Mouse (Mus musculus): Measurements from ENCODE around the gene Gm20388.

The Gm20388 gene

DNA sequence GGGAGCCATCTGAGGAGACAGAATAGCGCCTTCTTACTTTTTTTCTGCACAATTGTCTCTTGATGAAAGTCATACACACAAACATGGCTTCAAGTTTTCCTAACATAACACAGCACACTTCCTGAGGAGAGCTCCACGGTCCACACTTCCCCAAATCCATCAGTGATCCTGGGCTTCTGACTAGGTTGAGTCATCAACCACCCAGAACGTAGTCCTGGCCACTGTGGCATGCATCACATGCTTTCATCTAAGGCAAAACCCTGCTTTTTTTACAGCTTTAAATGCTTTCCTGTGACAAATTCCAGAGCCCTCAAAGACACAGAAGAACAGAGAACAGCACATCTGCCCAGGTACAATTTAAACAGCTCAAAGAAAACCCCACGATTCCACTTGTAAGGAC, 1718.0 kb downstream of the Gm20388 start:
- DNase-seq (ENCODE audit: low read depth, low spot score) = no peak

DNA sequence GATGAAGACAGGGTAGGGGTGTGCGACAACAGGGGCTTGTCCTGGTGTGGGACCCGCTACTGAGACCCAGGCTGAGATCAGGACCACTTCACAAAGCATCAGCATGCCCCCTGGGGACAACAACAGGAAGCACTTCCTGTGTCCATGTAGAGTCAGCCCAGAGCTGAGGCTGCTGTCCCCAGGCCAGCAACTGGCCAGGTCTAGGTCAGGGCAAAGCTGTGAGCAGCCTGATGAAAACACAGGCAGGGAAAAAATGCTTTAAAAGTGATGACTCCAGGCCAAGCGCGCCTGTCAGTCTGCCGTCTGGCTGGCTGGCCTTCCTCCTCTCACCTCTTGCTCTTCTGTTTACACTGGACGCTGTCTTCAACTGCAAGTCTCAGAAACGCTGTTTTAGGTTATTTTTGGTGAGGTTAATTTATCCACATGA, 1721.0 kb downstream of the Gm20388 start:
- no peak for DNase-seq (ENCODE audit: low read depth, low spot score)

DNA sequence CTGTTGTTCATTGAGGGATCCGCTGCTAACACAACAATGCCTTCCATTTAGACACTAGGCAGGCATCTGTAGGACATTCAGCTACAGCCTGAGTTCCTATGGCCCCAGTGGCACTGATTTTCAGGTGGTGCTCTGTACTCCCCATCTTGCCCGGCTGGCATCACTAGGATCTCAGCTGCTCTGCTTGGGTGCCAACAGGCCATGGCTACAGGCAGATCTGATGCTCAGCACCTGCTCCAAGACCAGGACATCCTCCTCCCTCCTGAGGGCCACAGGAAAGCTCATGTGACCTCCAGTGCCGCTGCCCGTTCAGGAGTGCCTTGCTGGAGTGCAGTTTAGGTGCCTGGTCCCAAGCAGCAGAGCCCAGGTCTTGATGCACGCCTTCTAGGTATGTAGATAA, 1721.8 kb downstream of the Gm20388 start:
- DNase-seq (ENCODE audit: low read depth, low spot score) = no peak

DNA sequence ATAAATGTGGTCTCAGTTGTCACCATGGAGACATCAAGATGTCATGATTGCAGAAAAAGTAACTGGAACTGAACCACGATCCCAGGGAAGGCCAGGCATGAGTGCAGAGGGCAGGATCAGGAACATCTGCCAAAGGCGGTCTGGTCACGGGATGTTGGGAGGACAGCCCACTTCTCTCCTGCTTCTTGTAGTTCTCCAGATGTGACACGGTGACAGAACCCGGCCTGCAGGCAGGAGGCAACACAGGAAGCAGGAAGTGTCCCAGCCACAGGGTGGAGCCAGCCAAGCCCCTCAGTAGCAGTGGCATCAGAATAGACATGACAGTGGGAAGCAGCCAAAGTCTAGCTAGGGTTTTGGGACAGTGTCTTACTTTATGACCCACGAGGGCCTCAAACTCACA, 1724.9 kb downstream of the Gm20388 start:
- DNase-seq (ENCODE audit: low read depth, low spot score) = no peak

DNA sequence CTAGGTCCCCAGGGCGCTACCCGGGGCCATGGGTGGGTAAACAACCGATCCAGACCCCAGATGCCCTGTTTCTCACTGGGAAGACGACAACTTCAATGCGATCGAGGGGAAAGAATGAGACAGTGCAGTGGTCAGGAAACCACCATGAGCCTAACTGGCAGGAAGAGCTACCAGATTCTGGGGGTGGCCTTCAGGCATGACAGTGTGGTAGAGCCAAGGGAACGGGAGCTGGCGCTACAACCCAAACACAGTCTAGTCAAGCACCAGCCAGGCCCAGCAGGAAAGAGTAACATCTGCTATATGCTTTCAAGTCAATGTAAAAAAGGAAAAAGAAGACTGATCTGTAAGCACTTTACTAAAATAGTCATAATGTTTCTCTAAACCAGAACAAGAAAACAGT, 1725.5 kb downstream of the Gm20388 start:
- DNase-seq (ENCODE audit: low read depth, low spot score) = no peak

DNA sequence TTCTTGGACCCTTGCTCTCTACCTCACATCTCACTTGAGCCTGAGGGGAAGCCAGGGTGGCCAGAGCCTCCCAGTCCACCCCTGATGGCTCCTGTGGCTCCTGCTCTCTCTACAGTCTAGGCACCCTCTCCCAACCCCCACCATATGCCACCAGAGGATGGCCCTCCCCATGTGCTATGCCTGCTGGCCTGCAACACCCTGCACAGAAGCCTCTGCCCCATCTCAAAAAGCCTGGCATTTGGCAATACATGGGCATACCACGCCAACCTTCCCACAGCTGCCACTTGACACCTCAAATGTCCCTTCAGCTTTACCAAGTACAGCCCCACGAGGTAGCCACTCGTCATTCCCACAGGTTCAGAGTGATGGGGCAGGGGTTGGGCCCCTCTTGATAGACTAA, 1732.2 kb downstream of the Gm20388 start:
- DNase-seq (ENCODE audit: low read depth, low spot score) = no peak

DNA sequence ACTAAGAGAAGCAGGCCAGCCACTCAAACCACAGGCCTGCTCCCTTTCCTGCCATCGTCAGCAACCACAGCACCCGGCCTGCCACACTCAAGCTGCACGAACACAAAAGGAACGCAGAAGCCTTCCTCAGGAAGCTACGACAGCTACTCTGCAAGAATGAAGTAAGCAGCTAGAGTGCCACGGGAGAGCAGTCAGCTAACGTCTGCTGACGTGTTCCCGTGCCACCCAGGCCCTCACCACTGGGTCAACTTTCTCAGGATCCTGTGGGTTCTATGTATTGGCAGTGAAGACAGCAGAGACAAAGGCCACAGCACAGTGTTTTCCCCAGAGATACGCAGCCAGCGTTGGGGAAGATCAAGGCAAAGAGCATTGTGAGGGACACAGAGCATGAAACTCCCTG, 1732.7 kb downstream of the Gm20388 start:
- DNase-seq (ENCODE audit: low read depth, low spot score) = no peak

DNA sequence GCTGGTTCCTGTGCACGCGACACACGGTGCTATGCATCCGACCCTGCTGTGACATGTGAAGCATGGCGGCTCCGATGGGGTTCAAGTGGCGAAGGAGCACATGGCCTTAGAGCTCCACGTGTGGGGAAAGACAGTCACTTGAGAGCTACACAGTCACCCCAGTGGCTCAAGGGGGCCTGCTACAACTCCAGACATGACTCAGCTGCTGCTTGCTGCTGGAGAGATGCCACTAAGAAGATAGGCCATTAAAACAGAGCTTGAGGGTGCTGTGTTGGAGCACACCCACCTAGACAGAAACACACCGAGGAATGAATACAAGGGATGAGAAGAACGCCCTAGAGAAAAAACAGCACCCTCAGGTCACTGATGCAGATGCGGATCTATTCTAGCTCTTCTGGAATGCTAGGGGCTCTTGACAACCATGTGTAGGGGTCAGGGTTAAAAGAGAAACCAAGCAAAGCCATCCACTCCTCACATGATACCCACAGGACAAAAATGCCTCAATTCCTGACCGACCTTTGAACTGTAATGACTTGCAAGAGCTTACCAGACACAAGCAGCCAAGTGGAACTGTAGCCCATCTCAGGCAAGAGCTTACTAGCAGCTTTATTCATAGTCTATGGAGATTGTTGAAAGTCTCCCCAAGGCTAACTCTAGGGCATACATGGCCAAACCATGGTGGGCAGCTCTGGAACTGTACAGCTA, 1737.0 kb downstream of the Gm20388 start:
- DNase-seq (ENCODE audit: low read depth, low spot score) = no peak

DNA sequence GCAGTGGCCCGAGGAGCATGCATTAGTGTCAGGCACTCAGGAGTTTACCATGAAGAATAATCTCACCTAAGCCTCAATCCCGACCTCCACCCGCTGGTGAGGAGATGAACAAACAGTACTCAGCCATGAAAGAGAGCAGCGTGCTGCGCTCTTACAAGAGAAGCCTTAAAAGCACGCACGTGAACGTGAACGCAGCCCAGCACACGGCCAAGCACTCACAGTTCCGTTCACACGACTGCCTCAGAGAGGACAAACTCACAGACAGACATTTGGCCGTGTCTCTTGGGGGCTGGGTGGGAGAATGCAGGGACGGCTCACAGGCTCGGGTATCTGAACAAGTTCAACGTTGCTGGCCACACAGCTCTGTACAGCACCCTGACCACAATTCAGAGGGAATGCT, 1737.8 kb downstream of the Gm20388 start:
- no peak for DNase-seq (ENCODE audit: low read depth, low spot score)

DNA sequence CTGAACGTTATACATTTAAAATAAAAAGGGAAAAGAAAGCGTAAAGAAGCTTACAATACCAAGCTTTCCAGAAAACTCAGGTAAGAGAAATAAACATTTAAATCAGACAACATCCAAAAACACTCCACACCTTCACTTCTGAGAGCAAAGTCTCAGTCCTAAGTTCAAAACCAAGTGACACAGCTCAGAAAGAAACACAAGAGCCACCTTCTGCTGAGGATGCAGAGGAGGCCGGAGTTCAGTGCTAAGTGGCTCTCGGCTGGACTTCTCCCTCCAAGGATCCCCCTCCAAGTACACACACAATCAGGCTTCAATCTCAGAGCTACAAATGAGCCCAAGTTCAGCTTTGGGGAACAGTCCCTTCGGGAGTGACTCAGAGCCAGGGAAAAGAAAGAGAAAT, 1738.8 kb downstream of the Gm20388 start:
- DNase-seq (ENCODE audit: low read depth, low spot score) = no peak

DNA sequence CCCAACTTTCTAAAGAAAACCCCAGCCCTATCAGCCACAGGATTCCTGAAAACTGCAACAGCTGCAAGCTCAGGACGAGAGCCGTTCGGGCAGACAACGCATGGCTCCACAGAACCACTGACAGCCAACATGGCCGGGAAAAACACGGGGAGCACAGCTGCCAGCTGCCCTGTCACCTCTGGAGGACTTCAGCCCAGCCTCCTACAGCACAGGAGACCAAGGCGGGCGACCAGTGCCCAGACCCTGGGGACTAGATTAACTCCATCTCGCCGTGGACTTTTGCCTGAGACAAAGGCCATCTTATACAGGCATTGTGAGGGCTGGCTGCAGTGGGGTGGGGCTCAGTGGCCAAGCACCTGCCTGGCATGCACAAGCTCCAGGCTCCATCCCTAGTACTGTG, 1739.3 kb downstream of the Gm20388 start:
- DNase-seq (ENCODE audit: low read depth, low spot score) = no peak

DNA sequence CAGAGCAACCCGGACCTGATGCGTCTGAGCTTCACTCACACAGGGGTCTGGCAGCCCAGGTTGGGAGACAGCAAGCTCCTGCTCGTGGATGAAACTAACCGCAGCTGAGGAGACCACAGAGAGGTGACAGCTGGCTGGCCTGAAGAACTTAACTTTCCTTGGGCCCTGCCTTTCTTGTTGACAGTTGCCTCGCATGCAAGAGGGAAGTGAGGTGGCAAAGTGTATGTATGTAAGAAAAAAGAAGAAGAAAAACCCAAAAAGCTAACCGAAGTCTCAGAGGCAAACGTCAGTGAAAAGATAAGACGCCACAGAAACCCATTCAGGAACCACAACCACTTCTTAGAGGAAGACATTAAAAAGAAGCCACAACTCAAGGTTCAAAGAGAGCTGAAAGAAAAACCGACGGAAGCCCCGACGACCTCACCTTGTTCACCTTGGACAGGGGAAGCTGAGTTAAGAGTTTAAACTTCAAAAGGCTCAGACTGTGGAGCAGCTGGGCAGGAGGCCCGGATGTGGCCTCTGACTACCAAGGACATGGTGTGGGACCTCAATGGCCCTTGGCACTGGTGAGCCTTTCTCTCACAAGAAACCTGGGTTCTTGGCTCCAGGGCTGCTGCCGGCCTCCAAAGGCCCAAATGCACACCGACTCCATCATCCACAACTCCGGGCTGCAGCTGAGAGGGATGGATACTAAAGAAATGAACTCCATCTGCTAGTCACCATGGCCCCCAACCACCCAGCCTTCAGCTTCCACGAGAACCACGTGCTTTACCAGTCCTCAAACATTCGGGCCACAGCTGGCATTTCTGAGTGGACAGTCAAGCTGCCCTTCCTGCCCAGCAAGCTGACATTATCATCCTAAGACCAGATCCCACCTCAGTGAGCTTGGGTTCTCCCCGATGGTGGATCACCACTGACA, 1740.0 kb downstream of the Gm20388 start:
- DNase-seq (ENCODE audit: low read depth, low spot score) = no peak

DNA sequence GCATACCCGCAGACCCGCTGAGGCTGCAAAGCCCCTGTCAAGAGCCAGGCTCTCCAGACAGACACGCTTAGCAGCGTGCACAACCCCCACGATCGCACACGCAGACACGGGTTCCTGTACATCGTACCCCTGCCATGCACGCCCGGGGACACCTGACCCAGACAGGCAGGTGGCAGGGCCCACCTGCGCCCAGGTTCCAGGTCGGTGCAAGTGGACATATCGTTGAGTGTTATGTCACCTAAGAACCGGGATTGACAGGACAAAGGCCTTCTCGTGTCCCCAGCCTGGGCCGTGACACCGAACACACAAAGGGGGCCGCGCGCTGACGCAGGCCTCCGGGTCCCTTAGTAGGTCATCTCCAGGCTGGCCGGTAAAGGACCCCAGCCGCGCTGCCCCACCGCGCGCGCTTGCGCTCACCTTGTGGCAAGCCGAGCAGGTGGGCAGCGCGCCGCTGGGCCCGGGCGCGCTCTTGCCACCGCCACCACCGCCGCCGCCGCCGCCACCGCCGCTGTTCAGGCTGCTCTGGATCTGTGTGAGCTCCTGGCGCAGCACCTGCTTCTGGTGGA, 1740.8 kb downstream of the Gm20388 start:
- DNase-seq (ENCODE audit: low read depth, low spot score) = no peak

DNA sequence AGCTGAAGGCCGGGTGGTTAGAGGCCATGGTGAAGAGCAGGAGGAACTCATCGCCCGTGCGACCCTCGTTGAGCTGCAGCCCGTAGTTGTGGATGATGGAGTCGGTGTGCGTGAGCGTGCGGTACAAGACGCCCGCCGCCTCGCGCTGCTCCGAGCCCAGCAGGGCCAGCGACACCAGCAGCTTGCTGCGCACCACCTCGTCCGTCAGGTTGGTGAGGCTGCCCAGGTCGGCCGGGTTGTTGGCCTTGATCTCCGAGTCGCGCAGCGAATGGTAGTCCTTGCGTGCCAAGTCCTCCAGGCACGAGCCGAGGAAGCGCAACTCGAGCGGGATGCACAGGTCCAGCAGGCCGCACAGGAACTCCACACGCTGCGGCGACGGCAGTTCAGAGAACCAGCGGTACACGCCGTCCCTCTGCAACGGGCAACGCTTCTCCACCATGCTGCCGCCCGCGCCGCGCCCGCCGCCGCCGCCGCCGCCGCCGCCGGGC, 1741.3 kb downstream of the Gm20388 start:
- no peak for DNase-seq (ENCODE audit: low read depth, low spot score)

DNA sequence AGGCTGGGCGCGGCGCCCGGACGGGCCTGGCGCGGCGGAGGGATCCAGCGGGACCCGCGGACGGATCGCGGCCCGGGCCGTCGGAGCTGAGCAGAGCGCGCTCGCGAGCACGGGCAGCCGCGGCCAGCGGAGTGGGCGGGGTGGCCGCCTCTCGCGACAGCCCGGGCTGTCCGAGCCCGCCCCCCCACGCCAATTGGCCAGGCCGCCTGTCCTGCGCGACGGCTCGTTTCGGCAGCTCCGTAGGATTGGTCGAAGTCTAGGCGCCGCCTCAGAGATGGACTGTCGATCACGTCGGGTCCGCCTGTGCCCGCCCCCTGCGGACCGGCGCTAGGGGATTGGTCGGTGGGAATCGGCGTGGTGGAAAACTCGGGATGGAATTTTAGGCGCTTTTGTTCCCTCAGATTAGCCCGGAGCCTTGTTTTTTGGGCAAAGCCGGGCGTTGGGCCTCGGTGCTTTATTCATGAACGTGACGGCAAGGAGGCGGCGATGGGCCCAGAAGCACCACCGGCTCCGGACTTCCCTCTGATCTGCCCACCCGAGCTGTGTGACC, 1742.2 kb downstream of the Gm20388 start, which contains the start of gene Zcchc14:
TSS of gene Zcchc14 (minus strand) at position 128 of the 550 bp plus-strand sequence.
- DNase-seq (ENCODE audit: low read depth, low spot score) = no peak

DNA sequence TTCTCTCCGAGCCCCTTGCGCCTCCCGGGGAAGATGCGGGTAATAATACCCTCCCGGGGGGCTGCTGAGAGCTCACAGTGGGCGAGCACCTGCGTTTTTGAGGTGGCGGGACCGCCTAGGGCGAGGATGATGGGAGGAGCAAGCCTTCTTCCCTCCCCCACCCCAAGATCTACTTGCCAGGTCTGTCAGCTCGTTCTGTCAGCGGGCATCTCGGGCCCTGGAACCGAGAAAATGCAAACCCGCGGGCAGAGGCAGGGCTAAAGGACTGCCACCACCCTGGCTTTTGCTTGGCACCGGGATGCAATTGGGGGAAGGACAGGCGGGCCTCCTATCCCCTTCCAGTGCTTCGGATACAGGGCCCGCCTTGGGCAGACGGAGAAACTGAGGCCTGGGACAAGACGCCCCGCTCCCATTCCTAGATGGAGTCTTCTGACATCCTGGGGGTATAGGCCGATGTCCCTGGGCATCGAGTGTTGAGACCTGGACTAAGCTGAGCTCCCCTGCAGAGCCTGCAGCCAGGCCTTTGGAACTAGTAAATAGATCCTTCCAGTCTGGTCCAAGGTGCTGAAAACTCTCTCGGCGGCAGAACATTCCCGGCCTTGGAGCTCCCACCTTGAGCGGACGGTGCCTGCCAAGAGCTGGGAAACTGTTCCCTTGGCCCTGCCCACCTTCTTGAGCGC, 1742.8 kb downstream of the Gm20388 start:
- DNase-seq (ENCODE audit: low read depth, low spot score) = no peak

DNA sequence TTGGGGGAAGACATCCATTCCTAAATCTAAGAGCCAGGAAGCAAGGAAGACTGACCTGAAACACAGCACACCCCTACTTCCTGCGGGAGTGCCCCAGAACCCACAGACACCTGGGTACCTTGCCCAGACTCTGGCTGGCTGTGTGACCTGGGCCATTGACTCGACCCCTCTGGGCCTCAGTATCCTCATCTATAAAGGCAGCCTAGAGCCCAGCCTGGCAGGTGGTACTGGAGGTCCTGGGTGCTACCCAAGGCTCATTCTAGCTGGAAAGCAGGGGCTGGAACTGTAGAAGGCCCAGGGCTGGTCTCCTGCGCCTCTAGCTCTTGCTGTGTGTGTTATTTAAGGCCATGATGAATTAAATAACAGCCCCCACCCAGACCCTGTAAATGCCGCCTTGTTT, 1743.5 kb downstream of the Gm20388 start:
- no peak for DNase-seq (ENCODE audit: low read depth, low spot score)

DNA sequence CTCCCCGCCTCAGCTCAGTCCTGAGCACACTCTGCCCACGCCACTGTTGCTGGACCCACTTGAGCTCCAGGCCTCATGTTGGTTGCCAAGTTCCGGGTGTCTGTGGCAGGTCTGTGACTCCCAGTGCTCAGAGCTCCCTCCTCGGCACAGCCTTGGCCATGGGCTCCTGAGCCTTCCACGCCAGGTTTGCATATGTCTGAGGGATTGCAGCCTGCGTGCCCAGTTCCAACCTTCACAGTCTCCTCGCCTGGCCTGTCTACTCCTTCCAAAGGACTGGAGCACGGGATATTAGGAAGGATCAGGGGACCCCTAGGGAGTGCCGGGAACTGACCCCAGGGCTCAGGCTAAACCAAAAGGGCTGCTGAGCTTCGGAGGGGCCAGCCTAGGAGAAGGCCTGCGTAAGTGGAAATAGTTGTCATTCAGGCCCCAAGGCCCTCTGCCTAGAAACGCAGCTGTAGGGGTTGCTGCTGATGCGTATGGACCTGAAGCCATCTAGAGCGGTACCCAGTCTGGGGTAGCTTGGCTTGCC, 1744.4 kb downstream of the Gm20388 start:
- DNase-seq (ENCODE audit: low read depth, low spot score) = no peak

DNA sequence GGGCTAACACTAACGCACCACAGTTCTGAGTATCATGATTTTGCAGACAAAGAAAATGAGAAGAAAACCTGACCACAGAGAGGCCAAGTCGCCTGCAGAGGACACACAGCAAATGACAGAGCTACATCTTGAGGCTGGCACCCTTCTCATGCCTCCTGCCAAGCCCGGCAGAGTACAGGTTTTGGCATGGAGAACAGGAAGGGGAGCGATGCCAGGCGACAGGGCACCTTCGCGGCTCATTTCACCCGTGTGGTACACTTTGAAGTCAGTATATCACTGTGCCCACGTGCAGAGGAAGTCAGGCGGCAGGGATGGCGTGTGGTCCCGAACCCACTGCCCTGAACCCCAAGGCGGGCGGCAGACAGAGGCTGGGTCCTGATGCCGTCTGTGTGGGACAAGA, 1750.0 kb downstream of the Gm20388 start:
- no peak for DNase-seq (ENCODE audit: low read depth, low spot score)

DNA sequence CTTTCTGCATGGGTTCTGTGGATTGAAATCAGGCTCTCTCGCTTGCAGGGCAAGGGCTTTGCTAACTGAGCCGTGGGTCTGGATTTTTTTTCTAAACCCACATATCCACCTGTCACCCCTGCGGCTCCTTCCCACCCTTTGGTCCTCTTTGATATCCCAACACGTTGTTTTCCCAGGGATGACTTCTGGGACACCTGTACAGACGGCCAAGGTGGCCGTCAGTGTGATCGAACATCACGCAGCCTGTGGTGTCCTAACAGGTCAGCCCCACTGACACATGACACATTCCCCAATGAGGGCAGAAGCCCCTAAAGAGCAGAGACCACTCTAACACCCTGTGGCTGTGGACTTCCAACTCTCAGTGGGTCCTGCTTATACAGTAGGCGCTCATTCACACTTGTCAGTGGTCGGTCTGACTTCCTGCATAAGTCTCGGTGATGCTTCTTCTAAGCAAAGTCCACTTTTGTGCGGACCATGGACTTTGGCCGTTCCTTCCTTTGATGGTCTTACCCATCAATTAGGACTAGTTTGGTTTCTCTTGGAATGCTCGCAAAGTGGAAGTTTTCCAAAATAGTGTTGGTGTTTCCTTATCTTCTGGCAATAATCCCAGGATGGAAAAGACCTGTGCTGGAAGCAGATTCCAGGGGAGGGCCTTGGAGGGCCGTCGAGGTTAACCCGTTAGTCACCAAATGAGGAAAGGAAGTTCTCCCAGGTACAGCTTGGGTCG, 1751.2 kb downstream of the Gm20388 start:
- no peak for DNase-seq (ENCODE audit: low read depth, low spot score)

DNA sequence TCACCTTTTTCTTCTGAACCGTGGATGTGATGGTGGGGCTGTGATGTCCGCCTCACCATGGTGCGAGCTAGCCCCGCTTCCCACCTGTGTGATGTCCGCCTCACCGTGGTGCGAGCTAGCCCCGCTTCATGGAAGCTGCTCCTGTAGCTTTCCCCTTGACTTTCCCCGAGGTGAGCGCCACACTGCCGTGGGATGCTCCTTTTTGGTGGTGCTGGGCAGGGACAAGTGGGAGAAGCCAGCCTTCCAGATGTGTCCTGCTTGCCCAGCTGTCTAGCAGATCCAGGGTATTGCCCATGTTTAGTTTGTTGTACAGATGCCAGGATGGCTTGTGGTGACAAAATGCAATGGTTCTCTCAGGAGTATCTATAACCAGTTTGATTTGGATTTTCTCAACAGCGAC, 1752.5 kb downstream of the Gm20388 start:
- DNase-seq (ENCODE audit: low read depth, low spot score) = no peak

All from c-Kit-negative CD71-positive TER-119-positive erythroid progenitor cells, embryonic 14.5 days (primary cell).